Mouse (Mus musculus): ENCODE measurements around the gene Lamb1.

DNA sequence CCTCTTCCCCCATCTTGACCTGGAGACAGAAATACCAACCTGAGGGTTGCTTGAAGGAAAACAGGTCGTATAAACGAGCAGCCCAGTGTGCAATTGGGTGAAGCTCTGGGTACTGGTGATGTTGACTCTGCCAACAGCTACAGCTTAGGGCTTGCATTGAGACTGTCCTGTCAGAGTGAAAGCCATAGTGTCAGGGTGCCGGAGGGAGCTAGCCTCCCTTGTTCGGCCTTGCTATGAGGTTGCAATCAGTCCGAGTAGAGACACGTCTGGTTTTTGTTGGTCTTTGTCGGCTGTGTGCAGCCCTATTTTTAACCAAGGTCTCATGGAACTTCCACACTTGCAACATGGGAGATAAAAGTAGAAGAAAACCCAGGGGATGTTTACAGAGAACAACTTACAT is 15.3 kb downstream of the Lamb1 start:
- TF ChIP-seq TAL1 (conservative IDR thresholded peaks at IDR 0.05; ENCODE audit: low read depth, low read length) (no peak), CTCF (IDR thresholded peaks at IDR 0.05; ENCODE audit: low read depth, low read length) (no peak), GATA2 (IDR thresholded peaks at IDR 0.05; ENCODE audit: borderline replicate concordance, low read depth, low read length) (no peak), POLR2AphosphoS5 (IDR thresholded peaks at IDR 0.05; ENCODE audit: insufficient replicate concordance, low read depth, low read length) (no peak)
